Mouse (Mus musculus) 416B (cell line): Measurements from ENCODE around the gene Nrip3.
A peak's percentile ranks its signal among the peaks of the same experiment; 100 is the strongest.

Experiments
- DNase-seq: peaks from one replicate; pipeline ENCODE4 v3.0.0; 2011; ENCODE audit warnings: low read depth

Gene Nrip3

DNA sequence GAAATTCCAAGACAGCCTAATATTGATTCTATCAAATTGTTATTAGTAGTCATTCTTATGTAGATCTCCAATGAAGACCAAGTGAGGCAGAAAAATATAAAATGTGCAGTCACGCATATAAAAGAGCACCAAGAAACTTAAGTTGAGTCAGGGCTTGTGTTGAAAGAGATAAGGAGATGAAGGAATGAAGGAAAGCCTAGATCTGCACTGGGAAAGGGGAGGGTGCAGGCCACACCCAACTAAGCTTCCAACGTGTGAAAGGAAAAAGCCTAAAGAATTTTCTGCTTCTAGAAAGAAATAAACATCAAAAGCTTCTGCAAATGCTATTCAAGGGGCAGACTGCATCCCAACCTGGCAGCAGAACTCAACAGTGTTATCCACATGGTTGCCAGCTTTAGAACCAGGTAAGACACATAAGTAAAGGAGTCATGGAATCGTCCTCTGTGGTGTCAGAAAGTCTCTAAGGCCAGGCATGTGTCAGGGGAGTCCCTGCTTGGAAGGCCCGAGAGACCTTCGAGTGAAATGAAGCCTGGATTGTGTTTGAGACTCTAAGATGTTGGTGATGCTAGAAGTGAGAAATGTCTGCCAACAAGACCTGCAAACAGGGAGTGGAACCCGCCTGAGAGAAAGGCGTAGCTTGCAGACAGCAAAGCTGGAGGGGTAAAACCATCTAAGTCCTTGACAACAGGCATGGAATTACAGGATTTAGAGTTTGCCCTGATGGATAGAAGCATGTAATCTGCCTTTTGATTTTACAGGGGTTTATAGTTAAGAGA is 14.1 kb downstream of the Nrip3 start:
- DNase-seq = no peak

GRCm38 (mm10) chr7:109764009-109764408 is 17.8 kb downstream of the Nrip3 start:
- DNase-seq = no peak

DNA sequence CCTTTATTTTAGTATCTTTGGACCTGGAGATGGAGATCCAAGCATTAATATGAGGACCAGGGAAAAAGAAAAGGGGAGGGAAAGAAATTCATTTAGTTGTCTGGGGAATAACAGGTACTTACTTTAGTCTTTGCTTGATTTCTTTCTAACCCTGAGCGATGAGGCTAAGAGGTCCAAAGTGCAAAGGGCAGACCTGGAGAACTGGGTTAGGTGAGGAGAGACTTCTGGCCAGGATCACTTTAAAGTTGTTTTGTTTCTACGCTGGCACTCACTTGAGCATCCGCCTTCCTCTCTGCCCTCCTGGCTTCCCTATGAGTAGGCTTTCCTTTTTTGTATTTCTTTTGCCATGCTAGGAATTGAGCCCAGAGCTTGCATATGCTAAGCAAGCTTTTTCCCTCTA is 25.5 kb downstream of the Nrip3 start:
- no peak for DNase-seq

DNA sequence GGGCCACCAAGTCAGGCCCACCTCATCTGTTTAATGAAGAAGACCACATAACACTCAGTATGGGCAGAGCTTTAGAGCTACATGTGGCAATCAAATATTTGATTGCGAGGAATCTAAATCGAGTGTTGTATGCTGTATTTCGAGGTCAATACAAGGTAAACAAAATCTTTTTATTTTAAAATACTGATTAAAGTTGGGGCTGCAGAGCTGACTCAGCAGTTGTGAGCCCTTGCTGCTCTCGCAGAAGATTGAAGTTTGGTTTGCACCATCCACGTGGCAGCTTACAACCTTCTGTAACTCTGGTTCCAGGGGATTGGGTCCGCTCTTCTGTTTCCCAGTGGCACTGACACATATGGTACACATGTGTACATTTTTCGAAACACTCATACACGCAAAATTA is 27.8 kb downstream of the Nrip3 start:
- no peak for DNase-seq

DNA sequence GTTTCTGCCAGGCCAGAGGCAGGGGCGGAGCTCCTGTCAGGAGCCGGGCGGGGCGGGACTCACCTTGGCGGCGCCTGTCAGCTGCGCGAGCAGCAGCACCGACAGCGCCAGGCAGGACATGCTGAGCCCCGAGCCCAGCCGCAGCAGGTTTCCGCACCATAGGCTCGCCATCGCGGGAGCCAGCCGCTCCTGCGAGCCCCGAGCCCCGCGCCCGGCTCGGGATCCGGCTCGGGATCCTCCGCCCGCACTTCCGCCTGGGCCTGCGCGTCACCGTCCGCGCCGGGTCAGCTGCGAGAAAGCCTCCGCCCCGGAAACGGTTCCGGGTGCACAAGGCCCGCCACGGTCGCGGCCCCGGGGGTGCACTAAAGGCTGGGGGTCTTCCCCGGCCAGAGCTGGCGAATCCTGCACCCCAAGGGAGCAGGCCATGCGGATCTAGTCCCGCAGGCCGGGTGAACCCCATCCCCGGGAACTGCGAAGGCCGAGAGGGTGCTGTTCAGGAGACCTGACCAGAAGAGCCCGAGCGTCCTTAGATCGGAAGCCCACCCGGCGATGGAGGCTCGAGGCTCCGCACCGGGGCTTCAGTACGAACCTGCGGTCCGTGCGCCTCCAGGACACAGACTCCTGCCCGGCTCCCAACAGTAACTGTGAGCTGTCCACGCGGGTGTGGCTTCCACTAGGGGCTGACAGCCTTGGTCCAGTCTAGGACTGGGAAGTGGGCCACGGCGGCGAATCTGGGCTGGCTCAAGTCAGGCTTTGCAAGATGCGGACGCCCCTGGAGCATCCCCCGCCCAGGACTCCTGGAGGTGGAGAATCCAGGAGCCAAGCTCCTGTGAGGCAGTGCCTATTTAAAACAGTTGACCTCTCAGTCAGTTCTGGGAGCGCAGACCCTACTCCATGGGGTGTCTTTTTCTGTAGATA is 29.6 kb downstream of the Nrip3 start, which contains the start of gene Tmem9b:
Tmem9b (minus strand) TSS at position 868 of the 918 bp plus-strand sequence.
- peak; percentile 67 for DNase-seq

- DNase-seq = peak; percentile 16
These were observed 30.3 kb downstream of the Nrip3 start for GRCm38 (mm10) chr7:109751427-109752007.

DNA sequence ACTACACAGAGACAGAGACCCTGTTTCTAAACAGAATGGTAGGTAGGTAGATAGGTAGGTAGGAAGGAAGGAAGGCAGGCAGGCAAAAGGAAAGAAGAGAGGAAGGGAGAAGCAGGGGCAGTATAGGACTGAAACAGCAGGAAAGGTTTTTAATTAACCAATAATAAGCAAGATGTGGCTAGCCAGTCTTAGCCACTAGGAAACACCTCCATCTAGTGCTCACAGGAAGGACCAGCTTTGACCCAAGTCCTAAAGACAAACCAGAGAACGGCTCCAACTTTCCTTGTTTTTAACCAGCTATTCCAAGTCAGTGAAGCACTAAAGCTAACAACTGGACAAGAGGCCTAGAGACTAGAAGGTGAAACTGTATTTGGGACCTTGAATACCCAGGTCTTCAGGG is 34.1 kb downstream of the Nrip3 start:
- peak; percentile 49 for DNase-seq

DNA sequence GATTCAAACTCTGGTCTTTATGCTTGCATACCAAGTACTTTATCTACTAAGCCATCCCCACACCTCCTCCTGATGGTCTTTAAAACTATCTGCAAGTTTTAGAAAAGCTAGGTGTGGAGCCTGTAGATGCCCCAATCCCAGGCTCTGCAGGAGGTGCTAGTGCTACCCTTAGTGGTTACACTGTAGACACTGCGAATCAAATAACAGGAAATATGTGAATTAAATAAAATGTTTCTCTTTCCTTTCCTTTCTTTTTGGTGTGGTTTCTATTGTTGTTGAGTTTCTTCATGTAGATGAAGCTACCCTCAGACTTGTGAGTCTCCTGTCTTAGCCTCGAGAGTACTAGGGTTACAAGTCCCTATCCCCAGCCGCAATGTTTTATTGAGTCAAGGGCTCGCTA is 40.1 kb downstream of the Nrip3 start:
- DNase-seq = no peak

DNA sequence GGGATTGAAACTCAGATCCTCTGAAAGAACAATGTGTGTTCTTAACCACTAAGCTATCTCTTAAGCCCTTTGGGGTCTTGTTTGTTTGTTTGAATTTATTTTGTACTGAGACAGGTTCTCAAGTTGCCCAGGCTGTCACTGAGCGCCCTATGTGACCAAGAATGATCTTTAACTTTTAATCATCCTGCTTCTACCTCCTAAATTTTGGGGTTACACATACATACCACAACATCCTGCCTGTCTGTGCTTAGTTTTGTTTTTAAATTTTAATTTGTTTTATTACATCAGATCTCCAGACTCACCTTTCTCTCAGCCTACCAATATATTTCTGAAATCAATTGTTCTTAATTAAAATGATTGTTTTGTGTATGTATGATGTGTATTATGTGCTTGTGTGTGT is 40.8 kb downstream of the Nrip3 start:
- DNase-seq = no peak

- no peak for DNase-seq
These were observed 41.9 kb downstream of the Nrip3 start for GRCm38 (mm10) chr7:109739822-109740370.

- no peak for DNase-seq
These were observed 47.0 kb downstream of the Nrip3 start for GRCm38 (mm10) chr7:109734806-109735205.

GRCm38 (mm10) chr7:109731626-109732025 is 50.2 kb downstream of the Nrip3 start, which contains the start of gene Ascl3:
TSS of gene Ascl3 (minus strand) at chr7:109731726.
- DNase-seq = no peak

DNA sequence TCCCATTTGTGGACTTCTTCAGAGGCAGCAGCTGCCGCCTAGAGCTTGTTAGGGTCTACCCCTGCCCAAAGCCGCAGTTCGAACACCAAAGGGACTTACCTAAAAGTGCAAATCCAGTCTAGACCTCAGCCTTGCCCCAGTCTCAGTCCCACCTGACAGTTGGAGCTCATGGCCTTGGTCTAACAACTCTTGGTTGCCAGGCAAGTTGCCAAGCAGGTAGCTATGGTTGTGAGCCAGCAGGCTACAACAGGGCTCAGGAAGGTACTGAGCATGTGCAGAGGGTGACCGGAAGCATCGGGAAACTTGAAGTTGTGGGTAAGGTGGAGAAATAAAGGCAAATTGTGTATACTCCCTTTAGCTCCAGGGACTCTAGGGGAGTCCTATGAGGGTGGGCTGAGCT is 58.1 kb downstream of the Nrip3 start, which contains the start of gene BC051019:
BC051019 (minus strand) TSS at position 154 of the 400 bp plus-strand sequence.
- DNase-seq = no peak

DNA sequence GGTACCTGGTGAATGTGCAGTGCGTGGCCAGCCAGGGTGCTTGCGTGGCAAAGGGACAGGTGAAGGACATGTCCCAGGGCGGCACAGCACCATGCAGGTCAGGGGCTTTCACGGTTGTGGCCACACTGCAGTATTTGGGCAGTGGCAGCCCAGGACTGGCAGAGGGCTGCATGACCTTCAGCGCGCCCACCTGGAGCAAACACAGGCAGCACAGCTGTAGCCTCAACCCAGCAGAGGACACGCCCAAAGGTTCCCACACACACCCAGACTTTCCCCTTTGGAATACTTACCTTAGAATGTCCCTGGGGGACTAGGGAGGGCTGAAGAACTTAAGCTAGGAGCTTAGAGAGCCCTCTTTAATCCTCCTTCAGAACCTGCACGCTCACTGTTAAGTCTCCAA is 58.7 kb downstream of the Nrip3 start:
- no peak for DNase-seq

DNA sequence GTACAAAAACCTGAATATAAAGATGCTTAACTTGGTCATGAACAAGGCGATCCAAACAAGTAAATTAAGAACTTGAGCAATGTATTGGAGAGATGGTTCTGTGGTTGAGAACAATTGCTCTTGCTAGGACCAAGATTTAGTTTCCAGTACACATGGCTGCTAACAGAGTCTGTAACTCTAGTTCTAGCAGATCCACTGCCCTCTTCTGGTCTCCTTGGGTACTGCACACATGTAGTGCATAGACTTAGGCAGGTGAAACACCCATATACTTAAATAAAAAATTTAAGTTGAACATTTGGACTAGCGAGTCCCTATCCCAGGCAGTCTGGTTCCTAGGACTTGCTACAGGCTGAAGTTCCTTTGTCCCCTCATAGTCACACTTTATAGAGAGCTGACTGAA is 59.2 kb downstream of the Nrip3 start:
- peak; percentile 19 for DNase-seq

DNA sequence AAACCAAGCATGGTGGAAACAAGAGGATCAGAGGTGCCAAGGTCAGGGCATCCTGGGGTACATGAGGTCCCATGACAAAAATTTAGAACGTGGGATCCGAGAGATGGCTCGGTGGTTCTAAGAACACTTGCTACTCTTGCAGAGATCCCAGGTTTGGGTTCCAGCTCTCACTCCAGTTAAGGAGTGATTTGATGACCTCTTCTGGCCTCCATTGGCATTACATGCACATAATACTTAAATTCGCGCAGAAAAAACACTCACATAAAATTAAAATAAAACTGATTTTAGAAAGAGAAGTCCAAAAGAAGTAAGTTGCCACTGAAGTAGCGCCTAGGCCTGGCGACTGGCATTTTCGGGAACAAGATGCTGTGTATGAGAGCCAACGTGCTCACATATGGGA is 62.5 kb downstream of the Nrip3 start:
- DNase-seq = peak; percentile 57

GRCm38 (mm10) chr7:109713434-109713982 is 68.3 kb downstream of the Nrip3 start:
- DNase-seq = peak; percentile 33

GRCm38 (mm10) chr7:109712198-109712597 is 69.6 kb downstream of the Nrip3 start:
- no peak for DNase-seq

GRCm38 (mm10) chr7:109710069-109710468 is 71.8 kb downstream of the Nrip3 start:
- DNase-seq = no peak

GRCm38 (mm10) chr7:109708961-109709382 is 72.9 kb downstream of the Nrip3 start:
- DNase-seq = no peak
